Mouse (Mus musculus) testis, adult 2 months (tissue): Measurements from ENCODE around the gene Ankrd17. TPM values are rescaled to one million over a fixed set of nuclear protein-coding genes. Genes with fewer than 3 reads are reported as not detected.
A peak's percentile ranks its signal among the peaks of the same experiment; 100 is the strongest.

Experiments used
- H3K27ac ChIP-seq: fragments of 200-500 bp; 2 replicates; pipeline ENCODE4 v1.5.1; 2012; ENCODE audit warnings: low read depth, low read length; ENCODE audit not compliant: control insufficient read depth, insufficient read depth
- H3K27me3 ChIP-seq: fragments of 200-500 bp; 2 replicates; pipeline ENCODE4 v1.6.1; 2012; ENCODE audit warnings: mild to moderate bottlenecking, low read length, moderate library complexity; ENCODE audit not compliant: control insufficient read depth, insufficient read depth
- H3K36me3 ChIP-seq: fragments of 200-500 bp; 2 replicates; pipeline ENCODE4 v1.6.1; 2012; ENCODE audit warnings: mild to moderate bottlenecking, low read length; ENCODE audit not compliant: control insufficient read depth, insufficient read depth
- H3K4me1 ChIP-seq: fragments of 200-500 bp; 2 replicates; pipeline ENCODE4 v1.6.1; 2012; ENCODE audit warnings: low read length; ENCODE audit not compliant: control insufficient read depth, insufficient read depth
- H3K4me3 ChIP-seq: fragments of 200-500 bp; 2 replicates; pipeline ENCODE4 v1.5.1; 2012; ENCODE audit warnings: low read depth, mild to moderate bottlenecking, low read length, moderate library complexity, mixed read lengths; ENCODE audit not compliant: control insufficient read depth
- CTCF ChIP-seq: fragments of 200-500 bp; IDR thresholded peaks from 2 replicates; pipeline ENCODE4 v1.5.1; 2012; ENCODE audit warnings: low read depth, mild to moderate bottlenecking, inconsistent platforms, low read length, moderate library complexity; ENCODE audit not compliant: control insufficient read depth, insufficient read depth, insufficient replicate concordance
- POLR2A ChIP-seq: fragments of 200-500 bp; IDR thresholded peaks from 2 replicates; pipeline ENCODE4 v1.6.1; 2012; ENCODE audit warnings: low read depth, mild to moderate bottlenecking, inconsistent platforms, low read length, moderate library complexity; ENCODE audit not compliant: control insufficient read depth
- polyA plus RNA-seq: library from polyadenylated mRNA; depleted of rRNA; stranded (reverse); fragments of >200 nt; gene quantifications from 2 replicates; pipeline ENCODE4 v1.2.3, GENCODE M21; 2012

Ankrd17 gene
- polyA plus RNA-seq, 1 experiment = 18.2 TPM

DNA sequence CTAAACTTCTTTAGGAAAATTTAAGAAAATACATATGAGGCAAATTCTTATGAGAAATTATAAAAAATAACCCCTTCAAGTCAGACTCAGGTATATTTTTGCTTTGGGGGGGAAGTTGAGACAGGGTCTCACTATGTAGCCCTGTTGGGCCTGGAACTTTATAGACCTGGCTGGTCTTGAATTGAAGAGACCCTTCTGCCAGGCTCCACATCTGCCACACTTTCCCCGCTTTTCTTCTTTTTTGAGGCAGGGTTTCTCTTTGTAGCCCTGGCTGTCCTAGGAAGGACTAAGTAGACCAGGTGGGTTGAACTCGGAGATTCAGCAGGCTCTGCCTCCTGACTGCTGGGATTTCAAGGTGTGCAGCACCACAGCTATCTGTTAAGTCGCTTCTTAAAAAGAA is 139.7 kb downstream of the Ankrd17 start:
- no peak for TF ChIP-seq CTCF
- no peak for TF ChIP-seq POLR2A
- Histone ChIP-seq H3K27ac (no peak overlapping the region), H3K4me1 (peaks cover 5% of the 10 kb centered on the region; the same call in 1 of the 2 replicates), H3K27me3 (no peaks in the 10 kb centered on the region), H3K4me3 (no peak overlapping the region), H3K36me3 (no peaks in the 10 kb centered on the region; the same call in 1 of the 2 replicates)

DNA sequence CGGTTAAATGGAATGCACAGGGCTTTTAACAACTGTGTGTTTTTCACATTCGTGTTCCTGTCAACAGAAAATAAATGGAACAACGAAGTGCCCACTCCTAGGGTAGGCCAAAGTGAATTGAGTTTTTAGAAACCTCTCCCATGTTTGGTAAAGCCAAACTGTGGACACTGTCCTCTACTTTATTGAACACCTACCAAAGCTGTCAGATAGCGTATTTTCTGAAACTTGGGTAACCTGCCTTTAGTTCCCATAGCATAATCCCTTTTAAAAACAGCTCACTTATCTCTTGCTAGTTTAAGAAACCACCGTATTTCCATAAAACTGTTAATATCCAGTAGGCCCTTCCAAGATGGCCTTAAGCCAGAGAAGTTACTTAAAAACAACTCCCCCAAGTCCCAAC is 141.6 kb downstream of the Ankrd17 start:
- no peak overlapping the region; the same call in 1 of the 2 replicates for H3K4me3 ChIP-seq
- H3K27me3 ChIP-seq = no peaks in the 10 kb centered on the region
- no peak for TF ChIP-seq POLR2A
- no peak for TF ChIP-seq CTCF
- H3K36me3 ChIP-seq = peaks cover 1% of the 10 kb centered on the region; the same call in 1 of the 2 replicates
- no peak overlapping the region for H3K27ac ChIP-seq
- H3K4me1 ChIP-seq = peaks cover 5% of the 10 kb centered on the region; the same call in 1 of the 2 replicates

DNA sequence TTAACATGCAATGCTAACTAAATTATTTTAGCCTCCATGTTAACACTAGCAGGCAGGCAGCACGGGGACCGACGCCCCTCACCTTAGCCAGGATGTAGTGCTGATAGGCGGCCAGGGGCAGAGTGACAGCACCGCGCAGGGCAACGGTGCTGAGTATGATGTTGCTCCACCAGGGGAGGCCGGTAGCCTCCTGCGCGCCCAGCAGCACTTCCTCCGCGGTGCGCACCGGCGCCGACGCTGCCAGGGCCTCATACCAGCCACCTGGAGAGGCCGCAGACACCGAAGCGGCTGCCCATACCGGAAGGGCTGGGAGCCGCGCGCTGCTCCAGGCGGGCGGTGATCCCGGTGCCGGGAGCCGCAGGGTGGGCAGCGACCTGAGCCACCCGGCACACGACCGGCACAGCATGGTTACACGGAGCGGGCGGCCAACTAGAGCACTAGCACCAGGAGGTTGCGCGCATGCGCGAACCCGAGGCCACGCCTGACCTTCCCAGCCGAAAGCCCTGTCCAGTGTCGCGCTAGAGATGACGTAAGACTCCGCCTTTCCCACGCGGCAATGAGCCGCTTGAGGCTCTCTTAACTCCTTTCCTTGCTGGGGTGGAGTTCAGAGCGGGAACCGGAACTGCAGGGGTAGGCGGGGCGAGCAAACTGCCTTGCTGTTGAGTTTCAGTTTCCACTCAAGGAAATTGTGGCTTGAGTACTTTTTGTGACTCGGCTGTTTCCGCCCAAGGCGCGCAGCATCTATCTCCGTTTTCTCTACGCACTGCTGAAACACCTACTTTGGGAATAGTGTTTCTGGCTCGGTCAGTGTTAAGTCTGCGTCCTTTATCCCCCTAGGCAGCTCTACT is 142.6 kb downstream of the Ankrd17 start, which contains the start of gene Cox18:
Gene Cox18 (minus strand): TSS at position 468 of the 848 bp plus-strand sequence.
- no peaks in the 10 kb centered on the region for H3K27me3 ChIP-seq
- peak within 1 kb of the TSS; percentile 93 for H3K27ac ChIP-seq
- H3K4me3 ChIP-seq = peak within 1 kb of the TSS; percentile 96
- TF ChIP-seq POLR2A (peak; percentile 98), CTCF (no peak)
- peaks cover 5% of the 10 kb centered on the region; the same call in 1 of the 2 replicates for H3K4me1 ChIP-seq
- peaks cover 1% of the 10 kb centered on the region; the same call in 1 of the 2 replicates for H3K36me3 ChIP-seq

DNA sequence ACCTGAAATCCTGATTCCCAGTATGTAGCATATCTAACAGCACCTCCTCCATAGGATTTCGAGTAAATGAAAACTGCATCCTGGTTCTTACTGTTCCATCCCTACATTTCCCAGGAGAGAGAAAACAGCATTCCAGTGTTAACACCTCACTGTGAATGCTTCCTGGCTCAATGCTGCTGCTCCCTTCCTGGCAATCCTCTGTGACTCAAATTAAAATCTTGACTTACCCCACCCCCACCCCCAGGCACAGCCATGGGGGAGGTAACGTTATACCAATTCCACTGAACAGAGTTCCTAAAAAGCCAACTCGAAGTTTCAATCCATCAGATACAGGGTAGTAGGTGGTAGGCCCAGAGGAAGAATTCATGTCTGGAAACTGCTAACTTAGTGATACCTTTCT is 143.4 kb downstream of the Ankrd17 start:
- H3K36me3 ChIP-seq = peaks cover 1% of the 10 kb centered on the region; the same call in 1 of the 2 replicates
- TF ChIP-seq POLR2A (no peak), CTCF (no peak)
- peak overlapping the region; percentile 43 for H3K4me3 ChIP-seq
- peak overlapping the region; percentile 30; the same call in 1 of the 2 replicates for H3K27ac ChIP-seq
- H3K4me1 ChIP-seq = peaks cover 5% of the 10 kb centered on the region; the same call in 1 of the 2 replicates
- no peaks in the 10 kb centered on the region for H3K27me3 ChIP-seq

DNA sequence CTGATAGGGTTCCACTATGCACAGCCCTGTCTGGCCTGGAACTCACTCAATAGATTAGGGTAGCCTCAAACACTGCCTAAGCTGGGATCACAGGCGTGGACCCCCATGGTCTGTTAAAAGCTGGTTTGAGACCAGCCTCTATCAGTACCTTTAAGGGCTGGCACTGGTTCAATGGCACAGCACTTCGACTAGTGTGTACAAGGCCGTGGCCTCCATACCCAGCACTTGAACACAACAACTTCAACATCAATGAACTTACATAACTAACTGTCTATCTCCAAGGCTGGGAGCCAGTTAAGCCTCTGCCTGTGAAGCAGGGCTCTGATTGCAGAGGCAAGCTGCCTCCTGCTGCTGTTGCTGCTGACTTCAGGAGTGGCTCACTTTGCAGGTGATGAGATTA is 148.6 kb downstream of the Ankrd17 start:
- Histone ChIP-seq H3K27ac (peak overlapping the region; percentile 54), H3K27me3 (no peaks in the 10 kb centered on the region), H3K4me3 (no peak overlapping the region), H3K4me1 (peaks cover under 1% of the 10 kb centered on the region; the same call in 1 of the 2 replicates), H3K36me3 (peaks cover 6% of the 10 kb centered on the region)
- TF ChIP-seq CTCF (no peak), POLR2A (no peak)

DNA sequence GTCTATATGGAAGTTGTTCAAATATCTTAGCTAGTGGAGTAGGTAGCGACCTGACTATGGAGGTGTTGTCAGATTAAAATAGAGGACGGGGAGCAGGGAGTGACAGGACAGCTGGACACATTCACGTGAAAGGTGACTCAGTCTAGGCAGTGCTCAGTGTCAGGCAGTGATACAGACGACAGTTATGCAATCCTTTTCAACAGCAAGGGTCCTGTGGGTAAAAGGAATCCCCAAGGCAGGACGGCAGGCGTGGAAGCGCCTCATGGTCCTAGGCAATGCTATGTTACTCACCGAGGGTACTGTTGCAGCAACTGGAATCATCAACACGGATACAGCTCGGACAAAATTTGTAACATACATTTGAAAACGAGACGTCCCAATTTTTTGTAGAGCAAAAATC is 149.2 kb downstream of the Ankrd17 start:
- no peak overlapping the region for H3K27ac ChIP-seq
- H3K4me3 ChIP-seq = no peak overlapping the region
- peaks cover 6% of the 10 kb centered on the region for H3K36me3 ChIP-seq
- H3K27me3 ChIP-seq = no peaks in the 10 kb centered on the region
- H3K4me1 ChIP-seq = no peaks in the 10 kb centered on the region
- TF ChIP-seq POLR2A (no peak), CTCF (no peak)

DNA sequence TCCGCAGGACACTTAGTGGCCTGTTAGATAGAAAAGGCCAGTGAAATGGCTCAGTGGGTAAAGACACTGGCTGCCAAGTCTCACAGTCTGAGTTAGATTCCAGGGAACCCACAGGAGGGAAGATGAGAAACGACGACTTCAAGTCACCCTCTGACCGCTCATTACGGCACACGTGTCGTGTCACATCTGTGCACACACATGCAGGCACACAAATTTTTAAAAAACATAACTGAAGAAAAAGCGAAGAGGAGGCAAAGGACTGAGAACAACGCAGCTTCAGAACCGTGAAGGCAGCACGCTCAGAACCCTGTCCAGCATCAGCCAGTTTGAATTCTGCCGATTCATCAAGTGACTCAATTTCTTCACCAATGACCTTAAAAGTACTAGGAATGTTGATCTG is 153.0 kb downstream of the Ankrd17 start:
- H3K27ac ChIP-seq = no peak overlapping the region
- H3K36me3 ChIP-seq = peaks cover 5% of the 10 kb centered on the region
- no peaks in the 10 kb centered on the region for H3K27me3 ChIP-seq
- TF ChIP-seq POLR2A = no peak
- TF ChIP-seq CTCF = no peak
- H3K4me3 ChIP-seq = no peak overlapping the region
- no peaks in the 10 kb centered on the region for H3K4me1 ChIP-seq
